Mouse (Mus musculus): ENCODE measurements around the gene Phf19. TPM values are rescaled to one million over a fixed set of nuclear protein-coding genes. Genes with fewer than 3 reads are reported as not detected.

Gene Phf19
- total RNA-seq, 1 experiment from 2014 or later = 5.1 TPM

DNA sequence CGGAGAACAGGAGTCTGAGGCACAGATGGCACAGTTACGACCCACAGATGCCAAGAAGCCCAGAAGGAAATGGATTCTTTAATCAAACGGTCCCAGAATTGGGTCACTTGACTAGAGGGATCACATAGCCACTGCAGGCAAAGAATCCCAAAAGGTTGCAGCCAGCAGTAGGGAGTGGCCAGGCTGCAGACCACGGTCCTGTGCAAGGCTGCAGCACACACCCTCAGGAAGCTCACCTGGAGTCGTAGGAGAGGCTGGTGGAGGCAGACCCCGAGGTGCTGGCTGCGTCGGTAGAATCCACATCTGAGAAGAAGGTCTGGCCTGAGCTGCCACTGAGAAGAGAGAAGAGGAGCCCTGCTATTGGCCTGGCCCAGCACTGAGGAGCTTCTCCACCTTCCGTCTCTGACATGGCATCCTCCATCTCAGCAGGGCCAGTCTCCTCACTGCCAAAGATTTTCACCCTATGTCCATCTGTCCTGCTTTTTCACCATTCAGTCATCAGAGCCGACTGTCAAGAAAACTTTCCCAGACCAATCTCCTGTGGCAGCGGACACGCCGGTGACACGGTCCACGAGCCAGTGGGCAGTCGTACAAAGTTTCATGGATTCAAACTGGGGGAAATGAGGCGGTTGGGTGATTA lies 16.9 kb downstream of the Phf19 start:
- no peak for DNase-seq

DNA sequence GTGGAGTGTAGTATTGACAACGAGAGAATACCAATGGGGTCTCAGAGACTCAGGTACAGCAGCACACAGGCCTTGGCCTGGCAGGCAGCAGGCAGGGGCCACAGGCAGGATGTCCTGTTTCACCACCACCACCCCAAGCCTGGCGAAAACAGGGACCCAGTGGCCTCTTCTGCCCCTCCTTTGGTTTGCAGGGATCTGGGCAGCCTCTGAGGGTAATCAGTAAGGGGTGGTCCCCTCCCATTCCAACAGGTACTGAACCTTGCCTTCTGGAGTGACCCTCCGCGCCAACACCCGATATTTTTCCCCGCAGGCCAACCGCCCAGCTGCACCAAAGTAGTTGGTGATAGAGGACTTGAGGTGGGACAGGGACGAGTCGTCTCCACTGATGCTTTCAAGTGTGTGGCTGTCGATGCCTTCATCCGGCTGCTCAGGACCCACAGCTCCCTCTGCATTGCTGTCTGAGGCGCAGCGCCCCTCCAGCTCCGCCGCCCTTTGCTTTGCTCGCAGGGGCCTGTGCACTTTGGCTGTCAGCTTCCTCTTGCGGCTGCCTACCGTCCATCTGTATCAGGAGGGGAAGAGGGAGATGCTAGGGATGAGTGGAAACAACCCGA lies 18.2 kb downstream of the Phf19 start:
- no peak for DNase-seq

DNA sequence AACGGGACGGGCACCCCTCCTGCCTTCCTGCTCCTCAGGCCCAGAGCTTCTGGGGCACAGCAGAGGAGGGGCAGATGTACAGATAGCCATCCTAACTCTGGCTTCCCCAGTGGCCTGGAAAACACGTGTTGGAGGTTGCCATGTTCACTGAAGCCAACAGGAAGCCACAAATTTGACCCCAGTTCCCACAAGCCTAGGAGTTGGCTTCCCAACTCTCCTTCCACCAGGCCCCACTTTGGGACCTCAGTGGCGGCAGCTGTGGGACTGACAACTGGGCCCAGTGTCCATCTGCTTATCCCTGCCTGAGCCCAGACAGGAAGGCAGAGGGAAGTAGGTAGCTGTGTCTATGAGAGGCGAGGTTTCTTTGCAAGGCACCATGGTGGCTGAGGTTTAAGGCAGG lies 19.9 kb downstream of the Phf19 start:
- no peak for DNase-seq

DNA sequence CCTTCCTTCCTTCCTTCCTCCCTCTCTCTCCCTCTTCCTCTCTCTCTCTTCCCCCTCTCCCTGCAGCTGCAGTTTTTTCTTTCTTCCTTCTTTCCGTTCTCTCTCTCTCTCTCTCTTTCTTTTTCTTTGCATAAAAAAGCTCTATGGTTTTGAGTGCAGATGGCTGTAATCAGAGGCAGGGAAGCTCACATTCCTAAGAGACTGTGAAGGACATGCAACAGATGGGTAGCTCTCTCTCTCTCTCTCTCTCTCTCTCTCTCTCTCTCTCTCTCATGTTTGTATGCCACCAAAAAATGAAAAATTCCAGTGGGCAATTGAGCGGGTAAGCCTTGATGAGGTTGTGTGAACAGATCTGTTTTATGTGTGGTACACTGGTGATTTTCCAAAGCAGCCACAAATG lies 29.6 kb downstream of the Phf19 start:
- DNase-seq = no peak

DNA sequence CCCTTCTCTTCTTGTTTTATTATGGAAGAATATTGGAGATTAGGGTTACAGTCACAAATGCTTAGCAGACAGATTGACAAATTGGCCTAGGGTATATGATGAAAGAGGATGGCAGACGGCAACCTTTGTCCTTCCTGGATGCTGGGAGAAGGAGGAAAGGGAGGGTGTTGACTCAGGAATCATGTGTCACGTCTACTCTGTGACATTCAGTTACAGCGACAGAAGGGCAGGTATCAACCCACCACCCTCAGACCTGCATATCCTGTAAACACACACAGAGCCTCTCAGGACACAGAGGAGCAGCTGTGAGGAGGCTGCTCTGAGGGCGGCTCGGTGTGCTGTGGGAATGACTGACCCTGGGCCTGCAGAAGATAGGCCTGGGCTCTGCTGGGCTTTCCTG lies 30.6 kb downstream of the Phf19 start:
- DNase-seq = no peak

DNA sequence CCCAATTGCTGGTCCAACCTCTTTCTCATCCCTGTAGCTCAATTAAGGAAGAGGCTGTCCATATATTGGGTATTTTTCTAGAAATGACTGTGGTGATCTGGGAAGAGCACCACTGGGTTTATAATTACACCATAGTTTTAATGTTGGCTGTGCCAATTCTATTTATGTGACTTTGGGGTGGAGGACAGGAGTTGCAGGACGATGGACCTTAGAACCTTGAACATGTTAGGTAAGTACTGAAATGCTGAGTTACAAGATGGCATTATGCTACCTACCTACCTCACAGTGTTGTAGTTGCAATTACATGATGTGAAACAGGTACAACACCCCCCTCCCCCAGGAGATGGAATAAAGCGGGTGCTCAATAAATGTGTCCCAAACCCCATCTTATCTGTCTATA lies 31.1 kb downstream of the Phf19 start:
- DNase-seq = no peak

DNA sequence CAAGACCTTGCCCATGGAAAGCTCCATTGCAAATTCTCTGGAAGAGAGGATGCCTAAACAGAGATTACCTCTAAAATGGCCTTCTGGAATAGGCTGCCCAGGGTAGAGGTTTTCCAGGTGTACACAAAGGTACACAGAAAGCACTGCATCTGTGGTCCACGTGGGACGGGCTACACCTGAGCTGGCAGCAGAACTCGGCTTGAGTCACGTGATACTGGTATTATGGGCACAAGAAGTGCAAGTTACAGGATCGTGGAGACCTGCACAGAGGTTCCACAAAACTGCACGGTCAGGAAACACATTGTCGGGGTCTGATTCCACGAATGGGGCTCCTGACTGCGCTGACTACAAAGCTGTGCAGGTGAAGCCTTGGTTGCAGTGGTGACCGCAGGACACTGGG lies 33.8 kb downstream of the Phf19 start:
- no peak for DNase-seq

DNA sequence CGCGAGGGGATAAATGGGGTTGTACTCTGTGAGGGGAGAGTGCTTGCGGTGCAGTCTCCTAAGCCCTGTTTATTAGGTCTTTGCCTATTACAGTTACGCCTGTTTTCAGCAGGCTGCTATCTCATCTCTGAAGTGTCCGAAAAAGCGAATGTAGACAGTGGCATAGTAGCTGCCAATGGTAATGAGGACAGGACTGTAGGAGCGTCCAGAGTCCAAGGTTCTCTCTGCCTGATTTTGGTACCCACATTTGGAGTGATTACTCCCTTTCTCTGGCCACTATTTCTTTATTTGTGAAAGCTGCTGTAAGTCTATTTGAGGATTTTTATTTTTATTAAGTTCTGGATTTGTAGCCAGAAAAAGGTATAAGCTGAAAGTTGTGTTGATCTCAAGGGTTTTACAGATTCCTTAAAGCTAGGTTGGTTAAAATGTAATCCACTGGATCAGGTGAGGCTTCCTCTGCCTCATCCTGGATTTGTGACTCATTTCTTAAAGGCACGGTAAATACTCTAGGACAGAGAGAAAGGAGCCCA lies 38.9 kb downstream of the Phf19 start, which contains the start of gene Psmd5:
TSS of gene Psmd5 (minus strand) at position 153 of the 530 bp plus-strand sequence.
- no peak for DNase-seq

DNA sequence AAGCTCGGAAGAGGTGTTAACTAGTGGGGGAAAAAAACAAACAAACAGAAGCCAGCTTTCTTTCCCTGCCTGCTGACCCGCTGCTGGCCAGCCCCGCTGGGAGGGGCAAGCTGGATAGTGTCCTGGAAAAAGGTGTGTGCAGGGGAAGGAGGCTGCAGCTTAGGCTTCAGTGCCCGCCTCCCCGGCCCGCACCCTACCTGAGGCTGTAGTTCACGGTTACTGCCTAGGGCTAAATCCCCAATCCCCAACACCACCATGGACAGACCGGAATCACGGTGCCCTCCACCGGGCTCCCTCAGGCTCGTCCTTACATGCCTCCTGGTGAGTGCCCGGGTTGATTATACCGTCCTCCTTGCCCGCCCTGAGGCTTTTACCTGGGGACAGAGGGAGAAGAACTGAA lies 39.6 kb downstream of the Phf19 start, which contains the start of gene Cutal:
TSS of gene Cutal (plus strand) at position 126 of the 400 bp plus-strand sequence.
- no peak for DNase-seq

DNA sequence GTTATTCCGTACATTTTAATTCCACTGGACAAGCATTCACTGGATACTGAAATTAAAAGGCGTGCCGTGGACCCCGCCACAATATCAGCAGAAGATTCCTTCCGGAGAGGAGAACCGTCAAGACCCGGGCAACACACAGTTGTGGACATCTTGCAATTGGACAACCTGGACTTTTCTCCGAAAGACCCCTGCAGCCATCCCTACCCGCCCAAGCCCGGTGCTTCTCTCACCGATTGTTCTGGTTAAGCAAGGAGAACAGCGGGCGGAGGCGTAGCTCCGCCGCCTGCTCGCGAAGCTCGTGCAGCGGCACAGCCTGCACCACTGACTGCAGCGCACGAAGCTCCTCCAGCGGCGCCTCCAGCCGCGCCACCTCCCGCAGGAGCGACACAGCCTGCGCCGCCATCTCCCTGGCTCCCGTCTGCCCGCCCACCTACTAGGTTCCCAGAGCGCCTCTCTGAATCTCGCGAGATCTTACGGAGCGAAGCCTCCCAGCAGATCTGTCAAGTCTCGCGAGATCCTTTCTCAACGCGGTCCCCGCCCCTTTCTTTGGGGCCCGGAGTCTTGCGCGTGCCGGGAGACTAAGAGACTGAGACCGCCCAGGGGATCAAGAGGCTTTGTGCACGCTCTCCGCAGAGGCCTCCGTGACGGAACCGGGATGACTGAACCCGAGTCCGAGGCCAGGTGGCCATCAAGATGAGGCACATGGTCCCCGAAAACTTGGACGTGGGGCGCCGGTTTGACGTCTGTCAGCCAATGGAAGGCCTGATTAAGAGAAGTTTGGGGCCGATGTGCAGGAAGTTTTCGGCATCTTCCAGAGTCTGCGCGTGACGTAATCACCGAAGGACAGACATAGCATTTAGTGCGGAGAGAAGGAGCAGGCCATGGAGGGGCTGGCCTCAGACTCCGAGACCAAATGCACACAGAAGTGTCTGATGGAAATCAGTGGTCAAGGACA lies 43.0 kb downstream of the Phf19 start:
- DNase-seq = peak; percentile 90

DNA sequence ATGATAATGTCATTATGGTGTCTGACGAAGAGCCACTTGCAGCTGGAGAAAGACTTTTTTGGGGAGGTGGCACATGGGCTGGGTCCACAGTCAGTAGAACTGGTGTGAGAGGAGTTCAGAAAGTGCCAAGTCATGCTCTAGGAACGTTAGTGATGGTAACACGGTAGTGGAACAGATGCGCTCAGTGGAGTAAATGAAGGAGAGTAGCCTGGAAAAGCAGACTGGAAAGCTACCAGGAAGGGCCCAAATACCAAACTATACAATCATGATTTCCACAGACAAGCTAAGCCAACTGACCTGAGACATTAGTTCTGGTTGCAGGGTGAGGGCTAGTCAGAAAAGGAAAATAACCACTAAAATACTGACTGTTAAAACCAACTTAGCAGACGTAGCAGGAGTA lies 44.1 kb downstream of the Phf19 start:
- DNase-seq = no peak

DNA sequence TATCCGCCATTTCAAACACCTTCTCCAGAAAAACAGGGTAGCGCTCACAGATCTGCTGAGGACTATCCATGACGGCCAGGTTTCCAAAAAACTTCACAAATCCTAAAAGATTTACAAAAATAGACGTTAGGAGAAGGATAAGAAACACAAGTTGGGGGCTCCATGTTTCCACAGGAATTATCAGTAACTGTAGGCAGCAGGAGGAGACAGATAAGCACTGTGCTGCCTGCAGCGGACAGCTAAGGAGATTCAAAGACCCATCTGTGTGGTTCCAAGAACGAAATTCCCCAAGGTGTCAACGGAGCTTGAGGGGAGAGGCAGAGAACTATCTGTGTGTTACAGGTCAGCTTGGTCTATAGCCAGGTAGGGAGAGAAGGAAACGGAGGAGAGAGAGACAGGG lies 56.1 kb downstream of the Phf19 start:
- DNase-seq = no peak

DNA sequence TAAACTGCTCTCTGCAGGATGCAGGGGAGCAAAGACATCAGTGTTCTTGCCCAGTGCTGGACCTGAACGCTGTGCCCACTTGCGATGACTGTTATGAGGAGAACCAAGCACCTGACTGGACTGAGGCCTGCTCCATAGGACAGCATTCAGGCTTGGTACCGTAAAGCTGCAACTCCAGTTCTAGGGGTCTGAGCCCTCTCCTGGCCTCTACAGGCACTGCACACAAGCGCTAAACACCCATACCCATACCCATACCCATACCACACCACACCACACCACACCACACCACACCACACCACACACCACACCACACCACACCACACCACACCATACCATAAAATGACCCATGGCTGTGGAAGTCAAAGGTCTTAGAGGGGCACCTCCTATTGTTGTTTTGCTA lies 58.6 kb downstream of the Phf19 start:
- no peak for DNase-seq

DNA sequence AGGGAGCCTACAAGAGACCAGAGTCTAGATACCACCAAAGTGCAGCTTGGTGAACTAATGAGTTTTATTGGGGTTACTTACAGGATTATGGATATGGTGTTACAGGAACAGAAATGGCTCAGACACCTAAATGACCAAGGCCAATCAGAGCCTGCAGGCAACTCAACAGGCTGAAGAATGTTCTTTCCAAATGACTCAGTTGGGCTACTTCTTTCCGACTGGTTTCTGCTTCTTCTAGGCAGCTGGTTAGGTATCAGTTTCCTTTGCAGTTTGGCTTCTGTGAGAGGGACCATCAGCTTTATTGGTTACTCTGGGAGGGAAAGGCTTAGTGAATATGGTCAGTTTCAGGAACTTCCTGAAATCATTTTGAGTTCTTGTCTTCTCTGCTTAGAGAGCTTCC lies 66.1 kb downstream of the Phf19 start:
- DNase-seq = no peak

Other genes with a start within 250 kb of the Phf19 start
- gene Gapvd1, start 158.8 kb downstream of the Phf19 start, total RNA-seq (2021) = 63.4 and 81.0 TPM in 2 replicates
- 414 and 491 TPM in 2 replicates for gene Hspa5, start 142.1 kb downstream of the Phf19 start, total RNA-seq (2021)
- gene Rabepk, start 114.1 kb downstream of the Phf19 start, total RNA-seq (2021) = 22.6 and 30.6 TPM in 2 replicates
- 60.6 and 69.1 TPM in 2 replicates for gene Fbxw2, start 87.7 kb downstream of the Phf19 start, total RNA-seq (2021)
- not detected in 2 replicates for gene Gm34653, start 81.0 kb downstream of the Phf19 start, total RNA-seq (2021)
- gene Cutal, start 39.6 kb downstream of the Phf19 start, total RNA-seq (2021) = 0.43 and 0.49 TPM in 2 replicates
- 41.8 and 43.7 TPM in 2 replicates for gene Psmd5, start 39.1 kb downstream of the Phf19 start, total RNA-seq (2021)
- 1.9 and 3.0 TPM in 2 replicates for gene Traf1, start 47.7 kb upstream of the Phf19 start, total RNA-seq (2021)
- 3.1 TPM in 1 of 2 replicates, not detected in the other for gene Hc, start 147.4 kb upstream of the Phf19 start, total RNA-seq (2021)
- gene AI182371, start 187.5 kb upstream of the Phf19 start, total RNA-seq (2021) = 1.0 and 3.5 TPM in 2 replicates
- 26.8 and 28.4 TPM in 2 replicates for gene Cntrl, start 195.5 kb upstream of the Phf19 start, total RNA-seq (2021)